Mouse (Mus musculus): ENCODE measurements around the gene Olfr969. TPM values are rescaled to one million over a fixed set of nuclear protein-coding genes. Genes with fewer than 3 reads are reported as not detected.
"Not testable (repeated sequence)": the region's sequence is repeated elsewhere in the genome, so short reads cannot be mapped to it uniquely, and the experiment has no call there.

Gene Olfr969
- polyA plus RNA-seq (2016; fragmentation: Nextera tagmentation; extraction: Ambion mirVana) = not detected in 2 replicates

DNA sequence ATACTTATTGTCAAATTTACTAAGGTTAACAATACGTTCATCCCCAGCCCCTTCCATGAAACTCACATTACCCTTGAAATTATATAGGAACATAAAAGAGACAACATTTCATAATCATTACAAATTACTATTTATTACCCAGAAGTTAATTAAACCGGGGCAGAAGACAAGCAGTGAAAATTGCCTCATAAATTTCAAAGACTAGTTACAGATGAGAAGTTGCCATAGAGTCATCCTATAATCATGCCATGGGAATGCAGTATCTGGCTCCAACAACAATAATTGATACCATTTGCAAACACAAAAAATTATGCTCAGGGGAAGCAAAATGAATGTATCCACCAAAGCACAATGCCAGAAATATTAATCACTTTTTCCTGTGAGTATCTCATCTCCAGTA is at the start of gene Olfr969:
TSS of gene Olfr969 (plus strand) at position 388 of the 400 bp plus-strand sequence.
- Histone ChIP-seq H3K27me3 (no peaks in the 10 kb centered on the region), H3K36me3 (replicated peaks) (no peaks in the 10 kb centered on the region), H3K4me2 (no peak within 1 kb of the TSS), H3K4me3 (replicated peaks) (no peak within 1 kb of the TSS), H3K9ac (no peak within 1 kb of the TSS), H3K27ac (no peak within 1 kb of the TSS), H3K9me3 (no peaks in the 10 kb centered on the region), H3K4me1 (no peaks in the 10 kb centered on the region)
- 80% methylated on average over 2 of the region's 2 CpGs for WGBS
- no peak for ATAC-seq (ENCODE audit: low FRiP score)

DNA sequence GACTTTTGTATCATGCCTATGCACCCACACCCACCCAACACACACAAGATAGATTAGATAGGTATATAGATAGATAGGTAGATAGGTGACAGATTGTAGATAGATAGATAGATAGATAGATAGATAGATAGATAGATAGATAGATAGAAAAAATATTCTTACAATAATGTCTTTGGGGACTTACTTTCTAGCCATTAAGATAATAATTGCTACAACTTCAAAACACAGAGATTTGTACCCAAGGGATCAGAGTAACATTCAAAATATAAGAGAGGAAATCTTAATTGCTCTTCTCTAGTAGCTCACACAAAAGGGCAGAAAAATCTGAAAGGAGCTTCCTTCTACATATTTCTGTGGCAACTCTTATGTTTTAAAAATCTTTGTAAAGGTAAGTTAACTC is 44.8 kb upstream of the Olfr969 start, which contains the start of gene Olfr967:
TSS of gene Olfr967 (plus strand) at position 301 of the 400 bp plus-strand sequence.
- ATAC-seq (ENCODE audit: low FRiP score) = no peak
- no peaks in the 10 kb centered on the region for H3K4me1 ChIP-seq
- no peak within 1 kb of the TSS for H3K4me3 ChIP-seq (replicated peaks)
- no peaks in the 10 kb centered on the region for H3K9me3 ChIP-seq
- no peaks in the 10 kb centered on the region for H3K36me3 ChIP-seq (replicated peaks)
- no peak within 1 kb of the TSS for H3K4me2 ChIP-seq
- H3K27ac ChIP-seq = no peak within 1 kb of the TSS
- no peaks in the 10 kb centered on the region for H3K27me3 ChIP-seq
- H3K9ac ChIP-seq = no peak within 1 kb of the TSS

DNA sequence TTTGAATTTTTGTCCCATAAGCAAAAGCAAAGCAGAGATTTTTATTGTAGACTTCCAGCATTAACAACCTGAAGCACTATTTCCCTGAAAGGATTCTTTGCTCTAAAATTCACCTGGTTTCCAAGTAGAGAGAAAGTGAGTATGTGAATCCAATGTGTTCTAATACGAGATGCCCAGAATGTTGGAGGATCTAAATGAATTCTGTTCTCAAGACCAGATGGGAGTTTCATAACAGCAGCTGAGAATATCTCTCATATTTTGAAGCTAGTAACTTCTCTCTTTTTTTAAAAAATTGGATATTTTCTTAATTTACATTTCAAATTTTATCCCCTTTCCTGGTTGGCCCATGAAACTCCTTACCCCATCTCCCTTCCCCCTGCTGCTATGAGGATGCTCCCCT is 44.3 kb upstream of the Olfr969 start:
- H3K4me1 ChIP-seq = no peaks in the 10 kb centered on the region
- no peak overlapping the region for H3K4me2 ChIP-seq
- no peak for ATAC-seq (ENCODE audit: low FRiP score)
- 83% methylated on average over 1 of the region's 1 CpGs for WGBS
- H3K4me3 ChIP-seq (replicated peaks) = no peak overlapping the region
- H3K27ac ChIP-seq = no peak overlapping the region
- no peaks in the 10 kb centered on the region for H3K9me3 ChIP-seq
- H3K36me3 ChIP-seq (replicated peaks) = no peaks in the 10 kb centered on the region
- no peak overlapping the region for H3K9ac ChIP-seq
- no peaks in the 10 kb centered on the region for H3K27me3 ChIP-seq

DNA sequence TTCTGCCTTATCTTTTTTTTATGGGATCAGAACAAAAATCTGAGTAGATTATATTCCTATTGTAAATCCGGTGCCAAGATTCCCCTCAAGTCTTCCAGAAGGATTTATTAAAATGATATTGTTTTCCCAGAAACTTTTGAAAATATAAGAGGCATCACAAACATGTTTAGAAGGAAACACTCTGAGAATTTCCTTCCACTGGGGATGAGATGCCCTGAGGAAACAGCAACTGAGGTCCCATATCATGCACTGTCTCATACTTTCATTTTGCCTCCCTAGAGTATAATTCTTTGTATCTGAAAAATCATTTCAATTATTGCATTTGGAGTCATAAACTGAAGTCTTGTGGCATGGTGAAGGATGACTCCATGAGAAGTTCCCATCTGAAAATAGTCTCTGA is 7.6 kb upstream of the Olfr969 start, which contains the start of gene Olfr968:
TSS of gene Olfr968 (minus strand) at position 101 of the 400 bp plus-strand sequence.
- Histone ChIP-seq H3K27me3 (no peaks in the 10 kb centered on the region), H3K9me3 (no peaks in the 10 kb centered on the region), H3K27ac (no peak within 1 kb of the TSS), H3K4me1 (no peaks in the 10 kb centered on the region), H3K4me3 (replicated peaks) (no peak within 1 kb of the TSS), H3K4me2 (no peak within 1 kb of the TSS), H3K9ac (no peak within 1 kb of the TSS), H3K36me3 (replicated peaks) (no peaks in the 10 kb centered on the region)
- WGBS = 89% methylated on average over 1 of the region's 1 CpGs
- ATAC-seq (ENCODE audit: low FRiP score) = no peak

DNA sequence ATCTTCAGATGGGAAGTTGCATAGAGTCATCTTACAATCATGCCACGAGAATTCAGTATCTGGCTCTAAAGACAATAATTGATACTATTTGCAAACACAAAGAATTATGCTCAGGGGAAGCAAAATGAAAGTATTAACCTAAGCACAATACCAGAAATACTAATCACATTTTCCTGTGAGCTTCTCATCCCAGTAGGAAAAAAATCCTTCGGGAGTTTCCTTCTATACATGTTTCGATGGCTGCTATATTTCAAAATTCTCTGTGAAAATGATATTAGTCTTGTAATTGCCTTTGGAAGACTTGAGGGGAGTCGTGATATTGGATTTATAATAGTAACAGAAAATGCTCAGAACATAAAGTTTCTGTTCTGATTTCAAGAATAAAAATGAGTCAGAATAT is 17.8 kb downstream of the Olfr969 start, which contains the start of gene Olfr970:
TSS of gene Olfr970 (plus strand) at position 301 of the 400 bp plus-strand sequence.
- Histone ChIP-seq H3K4me3 (replicated peaks) (no peak within 1 kb of the TSS), H3K4me1 (no peaks in the 10 kb centered on the region), H3K36me3 (replicated peaks) (no peaks in the 10 kb centered on the region), H3K9me3 (no peaks in the 10 kb centered on the region), H3K4me2 (no peak within 1 kb of the TSS), H3K27ac (no peak within 1 kb of the TSS), H3K27me3 (no peaks in the 10 kb centered on the region), H3K9ac (no peak within 1 kb of the TSS)
- ATAC-seq (ENCODE audit: low FRiP score) = no peak
- WGBS = 83% methylated on average over 4 of the region's 4 CpGs

DNA sequence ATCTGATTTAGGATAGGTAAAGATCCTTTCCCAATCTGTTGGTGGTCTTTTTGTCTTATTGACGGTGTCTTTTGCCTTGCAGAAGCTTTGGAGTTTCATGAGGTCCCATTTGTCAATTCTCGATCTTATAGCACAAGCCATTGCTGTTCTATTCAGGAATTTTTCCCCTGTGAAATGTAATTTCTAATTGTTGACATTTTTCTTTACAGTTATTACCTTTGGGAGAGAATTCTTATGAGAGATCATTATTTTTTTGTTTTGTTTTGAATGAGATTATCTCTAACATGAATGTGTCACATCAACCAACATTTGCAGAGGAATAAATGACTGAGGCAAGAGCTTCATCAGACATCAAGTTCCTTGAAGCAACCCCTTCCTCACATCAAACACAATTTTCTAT is 45.8 kb downstream of the Olfr969 start, which contains the start of gene Olfr971:
TSS of gene Olfr971 (plus strand) at position 301 of the 400 bp plus-strand sequence.
- 76% methylated on average over 2 of the region's 2 CpGs for WGBS
- not testable (repeated sequence) for H3K27ac ChIP-seq

More for the DNA sequence above, 45.8 kb downstream of the Olfr969 start, which contains the start of gene Olfr971:
- not testable (repeated sequence) for H3K4me3 ChIP-seq (replicated peaks); H3K36me3 ChIP-seq (replicated peaks); H3K4me1 ChIP-seq; H3K4me2 ChIP-seq; ATAC-seq (ENCODE audit: low FRiP score); H3K9ac ChIP-seq; H3K27me3 ChIP-seq; H3K9me3 ChIP-seq

Other genes starting within 250 kb of the Olfr969 start
- gene Olfr958, start 236.9 kb upstream of the Olfr969 start, polyA plus RNA-seq (2016; fragmentation: Nextera tagmentation; extraction: Ambion mirVana) = not detected in 2 replicates
- not detected in 2 replicates for gene Olfr959, start 215.4 kb upstream of the Olfr969 start, polyA plus RNA-seq (2016; fragmentation: Nextera tagmentation; extraction: Ambion mirVana)
- 23.6 and 24.7 TPM in 2 replicates for gene AW551984, start 186.5 kb upstream of the Olfr969 start, polyA plus RNA-seq (2016; fragmentation: Nextera tagmentation; extraction: Ambion mirVana)
- not detected in 2 replicates for gene Olfr148, start 180.3 kb upstream of the Olfr969 start, polyA plus RNA-seq (2016; fragmentation: Nextera tagmentation; extraction: Ambion mirVana)
- gene Olfr960, start 169.6 kb upstream of the Olfr969 start, polyA plus RNA-seq (2016; fragmentation: Nextera tagmentation; extraction: Ambion mirVana) = not detected in 2 replicates
- not detected in 2 replicates for gene Olfr961, start 145.9 kb upstream of the Olfr969 start, polyA plus RNA-seq (2016; fragmentation: Nextera tagmentation; extraction: Ambion mirVana)
- gene Olfr963, start 123.7 kb upstream of the Olfr969 start, polyA plus RNA-seq (2016; fragmentation: Nextera tagmentation; extraction: Ambion mirVana) = not detected in 2 replicates
- gene Olfr149, start 83.8 kb upstream of the Olfr969 start, polyA plus RNA-seq (2016; fragmentation: Nextera tagmentation; extraction: Ambion mirVana) = not detected in 2 replicates
- not detected in 2 replicates for gene Olfr965, start 79.6 kb upstream of the Olfr969 start, polyA plus RNA-seq (2016; fragmentation: Nextera tagmentation; extraction: Ambion mirVana)
- gene Olfr150, start 60.0 kb upstream of the Olfr969 start, polyA plus RNA-seq (2016; fragmentation: Nextera tagmentation; extraction: Ambion mirVana) = not detected in 2 replicates
- not detected in 2 replicates for gene Olfr967, start 44.7 kb upstream of the Olfr969 start, polyA plus RNA-seq (2016; fragmentation: Nextera tagmentation; extraction: Ambion mirVana)
- gene Olfr968, start 7.7 kb upstream of the Olfr969 start, polyA plus RNA-seq (2016; fragmentation: Nextera tagmentation; extraction: Ambion mirVana) = not detected in 2 replicates
- not detected in 2 replicates for gene Olfr970, start 17.9 kb downstream of the Olfr969 start, polyA plus RNA-seq (2016; fragmentation: Nextera tagmentation; extraction: Ambion mirVana)
- gene Olfr971, start 45.9 kb downstream of the Olfr969 start, polyA plus RNA-seq (2016; fragmentation: Nextera tagmentation; extraction: Ambion mirVana) = not detected in 2 replicates
- not detected in 2 replicates for gene Olfr972, start 75.5 kb downstream of the Olfr969 start, polyA plus RNA-seq (2016; fragmentation: Nextera tagmentation; extraction: Ambion mirVana)
- gene Olfr229, start 116.4 kb downstream of the Olfr969 start, polyA plus RNA-seq (2016; fragmentation: Nextera tagmentation; extraction: Ambion mirVana) = not detected in 2 replicates
- not detected in 2 replicates for gene Olfr974, start 146.6 kb downstream of the Olfr969 start, polyA plus RNA-seq (2016; fragmentation: Nextera tagmentation; extraction: Ambion mirVana)
- gene Olfr975, start 161.1 kb downstream of the Olfr969 start, polyA plus RNA-seq (2016; fragmentation: Nextera tagmentation; extraction: Ambion mirVana) = 0.06 TPM in 1 of 2 replicates, not detected in the other
- not detected in 2 replicates for gene Olfr976, start 170.2 kb downstream of the Olfr969 start, polyA plus RNA-seq (2016; fragmentation: Nextera tagmentation; extraction: Ambion mirVana)
- gene Olfr978, start 201.2 kb downstream of the Olfr969 start, polyA plus RNA-seq (2016; fragmentation: Nextera tagmentation; extraction: Ambion mirVana) = not detected in 2 replicates
- not detected in 2 replicates for gene Olfr979, start 212.5 kb downstream of the Olfr969 start, polyA plus RNA-seq (2016; fragmentation: Nextera tagmentation; extraction: Ambion mirVana)
- gene Olfr980, start 218.6 kb downstream of the Olfr969 start, polyA plus RNA-seq (2016; fragmentation: Nextera tagmentation; extraction: Ambion mirVana) = not detected in 2 replicates
- not detected in 2 replicates for gene Olfr981, start 230.5 kb downstream of the Olfr969 start, polyA plus RNA-seq (2016; fragmentation: Nextera tagmentation; extraction: Ambion mirVana)

All from forebrain, embryonic 12.5 days (tissue).